Mouse (Mus musculus): Measurements from ENCODE around the gene Olfr191. TPM values are rescaled to one million over a fixed set of nuclear protein-coding genes. Genes with fewer than 3 reads are reported as not detected.

The Olfr191 gene
- polyA plus RNA-seq, 1 experiment from 2014 or later: not detected

DNA sequence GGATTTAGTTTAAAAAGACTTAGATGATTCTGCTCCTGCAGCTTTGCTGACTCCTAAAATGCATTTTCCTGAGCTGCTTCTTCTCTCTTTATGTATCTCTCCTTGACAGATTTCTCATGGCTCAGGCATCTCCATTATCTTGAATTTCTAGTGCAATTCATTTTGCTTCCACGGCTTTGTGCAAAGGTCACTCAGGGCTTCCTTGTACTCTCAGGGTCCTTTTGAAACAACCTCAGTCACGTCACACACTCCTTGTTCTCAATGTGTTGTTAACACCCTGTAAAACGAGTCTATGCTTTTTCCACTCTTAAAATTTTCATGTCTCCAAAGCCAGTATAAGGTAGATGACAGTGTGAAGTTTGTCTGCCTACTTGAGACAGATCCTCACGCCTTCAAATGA is 42.0 kb downstream of the Olfr191 start:
- no peaks in the 10 kb centered on the region for H3K9me3 ChIP-seq
- no peak overlapping the region for H3K27ac ChIP-seq
- no peak overlapping the region for H3K4me2 ChIP-seq (replicated peaks)
- H3K4me1 ChIP-seq (replicated peaks): no peaks in the 10 kb centered on the region
- H3K36me3 ChIP-seq: no peaks in the 10 kb centered on the region
- no peaks in the 10 kb centered on the region for H3K27me3 ChIP-seq
- no peak for ATAC-seq
- 65% methylated on average over 4 of the region's 4 CpGs for WGBS
- H3K9ac ChIP-seq (replicated peaks): no peak overlapping the region
- no peak overlapping the region for H3K4me3 ChIP-seq (replicated peaks)

DNA sequence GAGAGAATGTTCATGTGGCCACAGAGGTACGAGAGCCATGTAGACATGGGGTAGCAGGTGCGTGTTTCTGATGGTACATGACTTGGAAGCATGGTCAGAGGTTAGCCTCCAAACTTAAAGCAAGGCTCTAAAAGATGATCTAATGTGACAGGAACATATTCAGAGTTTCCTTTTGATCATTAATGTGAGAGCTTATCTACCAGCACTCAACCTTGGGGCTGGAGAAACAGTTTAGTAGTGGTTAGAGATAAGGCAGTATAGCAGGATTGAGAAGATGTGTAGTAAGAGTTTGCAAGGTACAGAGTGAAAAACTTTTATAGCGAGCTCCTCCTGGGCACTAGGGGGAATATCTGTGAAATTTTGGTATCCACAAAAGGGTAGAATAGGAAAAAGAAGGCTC is 43.8 kb downstream of the Olfr191 start:
- H3K9ac ChIP-seq (replicated peaks): no peak overlapping the region
- WGBS: 83% methylated on average over 3 of the region's 3 CpGs
- no peaks in the 10 kb centered on the region for H3K36me3 ChIP-seq
- H3K4me2 ChIP-seq (replicated peaks): no peak overlapping the region
- H3K4me3 ChIP-seq (replicated peaks): no peak overlapping the region
- H3K9me3 ChIP-seq: no peaks in the 10 kb centered on the region
- ATAC-seq: no peak
- no peaks in the 10 kb centered on the region for H3K4me1 ChIP-seq (replicated peaks)
- no peaks in the 10 kb centered on the region for H3K27me3 ChIP-seq
- no peak overlapping the region for H3K27ac ChIP-seq

DNA sequence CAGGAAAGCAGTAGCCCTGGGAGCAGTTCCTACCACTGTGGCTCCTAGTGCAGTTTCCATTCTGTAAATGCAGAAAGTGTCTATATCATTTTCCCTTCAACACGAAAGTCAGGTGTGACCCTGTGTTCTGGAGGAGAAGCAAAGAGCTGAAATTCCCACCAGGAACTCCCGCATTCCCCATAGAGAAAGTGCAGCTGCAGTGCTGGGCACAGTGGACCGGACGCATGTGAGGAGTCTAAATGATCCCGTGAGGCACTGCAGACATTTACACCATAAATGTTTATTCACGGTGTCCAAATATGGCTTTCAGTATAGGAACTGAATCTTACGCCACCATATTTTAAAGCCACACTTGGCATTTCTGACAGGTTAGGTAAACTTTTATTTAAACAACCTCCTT is 49.9 kb downstream of the Olfr191 start, which contains the start of gene Olfr187:
Gene Olfr187 (minus strand): TSS at position 58 of the 400 bp plus-strand sequence.
- 90% methylated on average over 7 of the region's 7 CpGs for WGBS
- Histone ChIP-seq H3K27me3 (no peaks in the 10 kb centered on the region), H3K36me3 (no peaks in the 10 kb centered on the region), H3K9ac (replicated peaks) (no peak within 1 kb of the TSS), H3K27ac (no peak within 1 kb of the TSS), H3K4me2 (replicated peaks) (no peak within 1 kb of the TSS), H3K4me3 (replicated peaks) (no peak within 1 kb of the TSS), H3K9me3 (no peaks in the 10 kb centered on the region), H3K4me1 (replicated peaks) (no peaks in the 10 kb centered on the region)
- ATAC-seq: no peak

Other genes with a start within 250 kb of the Olfr191 start
- gene Olfr177, start 215.1 kb downstream of the Olfr191 start, polyA plus RNA-seq (2015; fragmentation: Nextera tagmentation; extraction: Ambion mirVana): not detected in 2 replicates
- not detected in 2 replicates for gene Olfr178, start 197.8 kb downstream of the Olfr191 start, polyA plus RNA-seq (2015; fragmentation: Nextera tagmentation; extraction: Ambion mirVana)
- not detected in 2 replicates for gene Olfr181, start 161.1 kb downstream of the Olfr191 start, polyA plus RNA-seq (2015; fragmentation: Nextera tagmentation; extraction: Ambion mirVana)
- not detected in 2 replicates for gene Olfr180, start 160.4 kb downstream of the Olfr191 start, polyA plus RNA-seq (2015; fragmentation: Nextera tagmentation; extraction: Ambion mirVana)
- gene Olfr183, start 94.5 kb downstream of the Olfr191 start, polyA plus RNA-seq (2015; fragmentation: Nextera tagmentation; extraction: Ambion mirVana): not detected in 2 replicates
- not detected in 2 replicates for gene Olfr186, start 59.5 kb downstream of the Olfr191 start, polyA plus RNA-seq (2015; fragmentation: Nextera tagmentation; extraction: Ambion mirVana)
- gene Olfr187, start 50.1 kb downstream of the Olfr191 start, polyA plus RNA-seq (2015; fragmentation: Nextera tagmentation; extraction: Ambion mirVana): not detected in 2 replicates
- not detected in 2 replicates for gene Olfr190, start 11.8 kb downstream of the Olfr191 start, polyA plus RNA-seq (2015; fragmentation: Nextera tagmentation; extraction: Ambion mirVana)
- gene Olfr193, start 22.1 kb upstream of the Olfr191 start, polyA plus RNA-seq (2015; fragmentation: Nextera tagmentation; extraction: Ambion mirVana): not detected in 2 replicates
- gene Olfr194, start 31.2 kb upstream of the Olfr191 start, polyA plus RNA-seq (2015; fragmentation: Nextera tagmentation; extraction: Ambion mirVana): not detected in 2 replicates
- not detected in 2 replicates for gene Olfr195, start 57.2 kb upstream of the Olfr191 start, polyA plus RNA-seq (2015; fragmentation: Nextera tagmentation; extraction: Ambion mirVana)
- not detected in 2 replicates for gene Olfr196, start 80.6 kb upstream of the Olfr191 start, polyA plus RNA-seq (2015; fragmentation: Nextera tagmentation; extraction: Ambion mirVana)
- gene Olfr198, start 113.7 kb upstream of the Olfr191 start, polyA plus RNA-seq (2015; fragmentation: Nextera tagmentation; extraction: Ambion mirVana): not detected in 2 replicates
- not detected in 2 replicates for gene Olfr199, start 129.9 kb upstream of the Olfr191 start, polyA plus RNA-seq (2015; fragmentation: Nextera tagmentation; extraction: Ambion mirVana)
- not detected in 2 replicates for gene Olfr201, start 182.8 kb upstream of the Olfr191 start, polyA plus RNA-seq (2015; fragmentation: Nextera tagmentation; extraction: Ambion mirVana)
- gene Olfr202, start 197.0 kb upstream of the Olfr191 start, polyA plus RNA-seq (2015; fragmentation: Nextera tagmentation; extraction: Ambion mirVana): not detected in 2 replicates
- gene Olfr203, start 209.1 kb upstream of the Olfr191 start, polyA plus RNA-seq (2015; fragmentation: Nextera tagmentation; extraction: Ambion mirVana): not detected in 2 replicates
- not detected in 2 replicates for gene Olfr204, start 228.4 kb upstream of the Olfr191 start, polyA plus RNA-seq (2015; fragmentation: Nextera tagmentation; extraction: Ambion mirVana)
- gene Olfr205, start 241.3 kb upstream of the Olfr191 start, polyA plus RNA-seq (2015; fragmentation: Nextera tagmentation; extraction: Ambion mirVana): not detected in 2 replicates

Data from midbrain, embryonic 13.5 days (tissue).